Mouse (Mus musculus): ENCODE measurements around the gene Eml4. TPM values are rescaled to one million over a fixed set of nuclear protein-coding genes. Genes with fewer than 3 reads are reported as not detected.

The Eml4 gene
- polyA plus RNA-seq, 1 experiment: 5.5 TPM

DNA sequence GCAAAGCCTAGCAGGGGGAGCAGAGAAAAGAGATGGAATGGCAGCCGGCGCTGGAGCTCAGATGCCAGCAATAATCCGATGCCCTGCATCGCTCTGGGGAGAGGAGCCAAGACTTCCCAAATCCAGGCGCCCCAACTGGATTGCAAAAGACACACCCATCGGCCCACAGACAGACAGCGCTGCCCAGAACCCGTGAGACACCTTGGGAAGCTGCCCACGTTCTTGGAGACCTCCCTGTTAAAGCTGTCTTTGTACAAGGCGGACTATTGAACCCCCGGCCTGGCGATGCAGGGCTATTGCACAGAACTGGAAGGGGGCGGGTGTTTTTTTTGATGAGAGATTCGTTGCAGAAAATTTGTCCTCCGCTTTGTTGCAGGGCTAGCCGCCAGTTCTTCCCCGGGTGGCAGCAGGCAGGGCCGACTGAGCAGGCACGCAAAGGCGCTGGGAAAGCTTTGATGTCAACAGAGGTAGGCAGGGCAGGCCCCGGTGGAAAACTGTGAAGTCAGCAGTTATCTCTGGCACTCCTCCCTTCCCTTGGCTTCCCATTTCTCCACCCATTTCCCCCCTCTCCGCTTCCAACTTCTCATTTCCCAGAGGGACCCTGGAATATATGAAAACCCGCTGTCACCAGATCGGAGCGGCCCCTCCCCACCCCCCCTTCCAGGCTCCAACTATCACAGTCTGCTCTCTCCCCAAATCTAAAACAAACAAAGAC is 28.0 kb upstream of the Eml4 start:
- Histone ChIP-seq H3K79me2 (ENCODE audit: control insufficient read depth, insufficient read depth) (no peaks in the 10 kb centered on the region), H3ac (ENCODE audit: control insufficient read depth, insufficient read length, low read depth) (peak overlapping the region; percentile 14), H3K36me3 (ENCODE audit: control insufficient read depth, insufficient read depth) (no peaks in the 10 kb centered on the region), H3K79me3 (ENCODE audit: low read depth) (no peaks in the 10 kb centered on the region), H3K27me3 (ENCODE audit: control insufficient read depth, insufficient read depth, insufficient read length) (no peaks in the 10 kb centered on the region), H3K4me3 (ENCODE audit: insufficient read depth, poor library complexity, severe bottlenecking) (no peak overlapping the region)
- TF ChIP-seq CEBPB (IDR thresholded peaks at IDR 0.05; ENCODE audit: low read depth): no peak
- TF ChIP-seq MAX (IDR thresholded peaks at IDR 0.05): no peak
- no peak for TF ChIP-seq USF1 (IDR thresholded peaks at IDR 0.05; ENCODE audit: low read depth)
- TF ChIP-seq MYOD1 (IDR thresholded peaks at IDR 0.05; ENCODE audit: control insufficient read depth, insufficient read length, low read depth): no peak
- no peak for TF ChIP-seq FOSL1 (IDR thresholded peaks at IDR 0.05; ENCODE audit: insufficient read depth, low read length, poor library complexity, severe bottlenecking)
- no peak for TF ChIP-seq MYOG (IDR thresholded peaks at IDR 0.05; ENCODE audit: control insufficient read depth, extremely low read depth, insufficient read length)
- no peak for TF ChIP-seq CTCF (IDR thresholded peaks at IDR 0.05; ENCODE audit: control insufficient read depth, insufficient read depth, insufficient read length)

DNA sequence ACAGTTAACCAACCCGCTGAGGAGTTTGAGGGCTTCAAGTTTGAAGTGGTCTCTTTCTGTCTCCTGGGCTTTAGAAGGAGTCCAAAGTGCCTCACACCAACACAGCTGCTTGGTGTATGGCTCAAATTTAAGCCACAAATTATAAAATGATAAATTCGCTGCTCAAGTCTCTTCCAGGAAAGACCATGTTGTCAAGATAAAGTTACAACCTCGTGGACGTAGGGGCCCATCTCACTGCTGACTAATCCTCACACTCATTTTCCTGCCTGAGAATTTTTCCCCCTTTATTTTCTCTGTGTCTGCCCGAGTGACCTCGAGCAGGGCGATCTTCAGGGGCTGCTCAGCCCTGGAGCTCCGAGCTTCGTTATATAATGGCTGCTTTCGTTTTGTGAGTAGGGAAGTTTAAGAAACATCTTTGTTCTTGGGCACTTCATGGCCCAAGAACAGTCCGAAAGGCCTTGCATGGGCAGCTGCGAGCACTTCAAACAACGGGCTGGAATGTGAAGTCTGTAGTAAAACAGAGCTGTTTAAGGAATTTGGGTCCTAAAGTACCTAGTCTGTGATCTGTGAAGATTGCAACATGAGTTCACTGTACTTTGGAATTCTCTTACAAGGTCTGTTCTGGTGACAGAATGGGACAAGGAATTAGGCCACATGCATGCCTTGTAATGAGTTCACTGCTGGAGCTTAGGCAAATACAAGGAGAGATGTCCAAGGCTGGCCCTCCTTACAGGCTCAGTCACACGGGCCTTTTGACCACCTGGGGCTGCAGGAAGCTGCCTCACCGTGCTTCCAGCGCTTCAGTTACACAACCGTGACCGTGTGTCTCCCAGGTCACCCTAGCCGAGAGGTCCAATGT is 27.1 kb upstream of the Eml4 start:
- H3K4me3 ChIP-seq (ENCODE audit: insufficient read depth, poor library complexity, severe bottlenecking): no peak overlapping the region
- peak; percentile 60 for TF ChIP-seq CEBPB (IDR thresholded peaks at IDR 0.05; ENCODE audit: low read depth)
- peak; percentile 60 for TF ChIP-seq MAX (IDR thresholded peaks at IDR 0.05)
- no peak for TF ChIP-seq MYOG (IDR thresholded peaks at IDR 0.05; ENCODE audit: control insufficient read depth, extremely low read depth, insufficient read length)

DNA sequence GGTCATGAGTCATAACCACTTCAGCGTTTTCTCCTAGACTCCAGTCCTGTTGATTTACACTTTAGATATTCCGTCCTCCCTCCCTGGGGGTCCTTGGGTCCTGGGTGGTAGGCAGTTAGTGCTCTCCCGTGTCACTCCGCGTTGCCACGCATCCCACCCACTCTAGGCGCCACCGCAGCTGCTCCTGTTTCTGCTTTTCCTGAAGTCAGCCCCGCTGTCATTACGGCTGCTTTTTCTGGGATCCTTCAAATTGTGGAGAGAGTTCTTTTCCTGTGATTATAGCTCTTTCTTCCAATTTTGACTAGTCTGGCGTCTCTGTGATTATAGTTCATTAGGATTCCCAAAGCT is 26.5 kb upstream of the Eml4 start:
- TF ChIP-seq CEBPB (IDR thresholded peaks at IDR 0.05; ENCODE audit: low read depth): no peak
- no peak for TF ChIP-seq USF1 (IDR thresholded peaks at IDR 0.05; ENCODE audit: low read depth)
- no peak for TF ChIP-seq MYOG (IDR thresholded peaks at IDR 0.05; ENCODE audit: control insufficient read depth, extremely low read depth, insufficient read length)
- TF ChIP-seq FOSL1 (IDR thresholded peaks at IDR 0.05; ENCODE audit: insufficient read depth, low read length, poor library complexity, severe bottlenecking): peak; percentile 13
- TF ChIP-seq CTCF (IDR thresholded peaks at IDR 0.05; ENCODE audit: control insufficient read depth, insufficient read depth, insufficient read length): no peak
- TF ChIP-seq MAX (IDR thresholded peaks at IDR 0.05): no peak
- TF ChIP-seq MYOD1 (IDR thresholded peaks at IDR 0.05; ENCODE audit: control insufficient read depth, insufficient read length, low read depth): peak; percentile 37
- no peaks in the 10 kb centered on the region for H3K79me2 ChIP-seq (ENCODE audit: control insufficient read depth, insufficient read depth)

More for the DNA sequence above, 27.1 kb upstream of the Eml4 start:
- Histone ChIP-seq H3K27me3 (ENCODE audit: control insufficient read depth, insufficient read depth, insufficient read length) (no peaks in the 10 kb centered on the region), H3K36me3 (ENCODE audit: control insufficient read depth, insufficient read depth) (no peaks in the 10 kb centered on the region), H3K79me2 (ENCODE audit: control insufficient read depth, insufficient read depth) (no peaks in the 10 kb centered on the region), H3ac (ENCODE audit: control insufficient read depth, insufficient read length, low read depth) (no peak overlapping the region), H3K79me3 (ENCODE audit: low read depth) (no peaks in the 10 kb centered on the region)

DNA sequence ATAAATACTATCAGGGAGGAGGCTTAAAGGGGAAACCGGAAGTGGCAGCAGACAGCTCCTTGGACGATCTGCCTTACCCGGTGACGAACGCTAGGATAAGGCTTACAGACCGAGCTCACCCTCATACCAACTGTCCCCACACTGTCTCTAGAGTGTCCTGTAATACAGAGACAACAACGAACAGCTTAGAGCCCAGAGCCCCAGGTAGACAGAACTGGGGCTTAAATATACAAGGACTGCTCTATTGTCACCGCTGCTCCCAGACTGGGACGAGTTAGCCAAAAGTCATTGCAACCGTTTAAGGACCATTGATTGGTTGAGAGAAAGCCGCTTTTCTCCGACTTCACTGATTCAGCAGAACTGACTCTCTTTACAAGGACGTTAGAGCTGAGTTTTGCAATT is 15.5 kb upstream of the Eml4 start:
- no peak overlapping the region for H3K4me3 ChIP-seq (ENCODE audit: insufficient read depth, poor library complexity, severe bottlenecking)
- H3K79me3 ChIP-seq (ENCODE audit: low read depth): no peaks in the 10 kb centered on the region
- TF ChIP-seq FOSL1 (IDR thresholded peaks at IDR 0.05; ENCODE audit: insufficient read depth, low read length, poor library complexity, severe bottlenecking): no peak
- H3K36me3 ChIP-seq (ENCODE audit: control insufficient read depth, insufficient read depth): no peaks in the 10 kb centered on the region
- no peaks in the 10 kb centered on the region for H3K79me2 ChIP-seq (ENCODE audit: control insufficient read depth, insufficient read depth)
- H3K27me3 ChIP-seq (ENCODE audit: control insufficient read depth, insufficient read depth, insufficient read length): no peaks in the 10 kb centered on the region
- H3ac ChIP-seq (ENCODE audit: control insufficient read depth, insufficient read length, low read depth): no peak overlapping the region

More for the DNA sequence above, 26.5 kb upstream of the Eml4 start:
- Histone ChIP-seq H3ac (ENCODE audit: control insufficient read depth, insufficient read length, low read depth) (no peak overlapping the region), H3K79me3 (ENCODE audit: low read depth) (no peaks in the 10 kb centered on the region), H3K27me3 (ENCODE audit: control insufficient read depth, insufficient read depth, insufficient read length) (no peaks in the 10 kb centered on the region), H3K36me3 (ENCODE audit: control insufficient read depth, insufficient read depth) (no peaks in the 10 kb centered on the region), H3K4me3 (ENCODE audit: insufficient read depth, poor library complexity, severe bottlenecking) (no peak overlapping the region)

DNA sequence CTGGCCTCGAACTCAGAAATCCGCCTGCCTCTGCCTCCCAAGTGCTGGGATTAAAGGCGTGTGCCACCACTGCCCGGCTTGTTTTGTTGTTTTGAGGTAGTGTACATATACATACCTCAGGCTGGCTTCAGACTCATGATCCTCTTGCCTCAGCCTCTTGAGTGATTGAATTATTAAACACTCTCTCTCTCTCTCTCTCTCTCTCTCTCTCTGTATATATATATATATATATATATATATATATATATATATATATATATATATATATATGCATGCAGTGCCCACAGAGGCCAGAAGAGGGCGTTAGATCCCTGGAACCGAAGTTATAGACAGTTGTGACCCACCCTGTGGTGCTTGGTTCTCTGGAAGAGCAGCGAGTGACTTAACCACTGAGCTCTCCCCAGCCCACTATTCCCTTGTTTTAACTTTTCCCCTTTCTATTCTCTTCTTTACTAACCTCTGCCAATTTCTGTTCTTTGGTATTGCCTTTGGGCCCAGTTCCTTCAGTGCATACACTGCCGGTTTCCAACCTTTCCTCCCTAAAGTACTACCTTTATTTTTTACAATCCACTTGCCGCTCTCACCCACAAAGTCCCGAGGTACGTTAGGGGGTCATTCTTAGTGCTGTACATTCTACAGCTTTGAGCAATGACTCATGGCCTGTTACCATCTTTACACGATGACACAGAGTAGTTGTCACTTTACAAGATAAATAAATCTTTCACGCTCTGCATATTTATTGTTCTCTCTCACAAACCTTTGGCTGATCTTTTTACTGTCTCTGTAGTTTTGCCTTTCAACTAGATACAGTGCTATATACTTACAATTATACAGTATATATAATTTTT is 13.5 kb upstream of the Eml4 start:
- Histone ChIP-seq H3K79me2 (ENCODE audit: control insufficient read depth, insufficient read depth) (no peaks in the 10 kb centered on the region), H3K79me3 (ENCODE audit: low read depth) (no peaks in the 10 kb centered on the region), H3ac (ENCODE audit: control insufficient read depth, insufficient read length, low read depth) (no peak overlapping the region), H3K4me3 (ENCODE audit: insufficient read depth, poor library complexity, severe bottlenecking) (no peak overlapping the region), H3K36me3 (ENCODE audit: control insufficient read depth, insufficient read depth) (no peaks in the 10 kb centered on the region), H3K27me3 (ENCODE audit: control insufficient read depth, insufficient read depth, insufficient read length) (no peaks in the 10 kb centered on the region)
- TF ChIP-seq CEBPB (IDR thresholded peaks at IDR 0.05; ENCODE audit: low read depth): no peak
- TF ChIP-seq FOSL1 (IDR thresholded peaks at IDR 0.05; ENCODE audit: insufficient read depth, low read length, poor library complexity, severe bottlenecking): peak; percentile 52
- TF ChIP-seq MAX (IDR thresholded peaks at IDR 0.05): no peak

All from C2C12 (cell line).